Mouse (Mus musculus) E14TG2a.4 (cell line): Measurements from ENCODE around the gene Trank1.

Experiments
- CTCF ChIP-seq: conservative IDR thresholded peaks from 2 replicates; pipeline ENCODE4 v1.5.1; 2014; ENCODE audit warnings: low read length
- NANOG ChIP-seq: IDR thresholded peaks from 2 replicates; pipeline ENCODE4 v1.6.1; 2014; ENCODE audit warnings: borderline replicate concordance, low read length, mixed read lengths
- POU5F1 ChIP-seq: IDR thresholded peaks from 2 replicates; pipeline ENCODE4 v1.6.1; 2014; ENCODE audit warnings: low read length, borderline replicate concordance

DNA sequence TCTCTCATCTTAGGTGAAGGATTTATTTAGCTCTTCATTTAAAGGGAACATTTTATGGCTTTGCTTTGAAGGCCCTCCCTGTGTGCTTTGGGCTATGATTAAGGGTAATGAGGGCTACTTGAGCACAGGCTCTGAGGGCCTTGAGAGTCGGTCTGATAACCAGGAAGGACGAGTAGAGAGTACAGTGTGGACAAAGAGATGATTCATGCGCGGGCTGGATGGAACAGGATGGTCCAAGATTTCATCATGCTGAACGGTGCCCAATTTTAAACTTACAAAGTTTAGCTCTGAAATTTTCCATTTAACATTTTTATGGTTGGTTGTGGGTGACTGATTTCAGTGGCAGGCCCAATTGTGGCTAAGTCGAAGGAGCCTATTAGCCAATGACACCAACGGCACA, 5.4 kb upstream of the Trank1 start:
- TF ChIP-seq CTCF = no peak
- no peak for TF ChIP-seq NANOG
- no peak for TF ChIP-seq POU5F1
